Mouse (Mus musculus): ENCODE data around the gene Reep3.

GRCm38 (mm10) chr10:67119291-67119690 lies 22.5 kb upstream of the Reep3 start:
- no peak for TF ChIP-seq EP300 (IDR thresholded peaks at IDR 0.05; ENCODE audit: low read length)
- no peak for TF ChIP-seq CTCF (conservative IDR thresholded peaks at IDR 0.05 in 1 of 2, IDR thresholded peaks at IDR 0.05 in 1 of 2; ENCODE audit: low read depth in 2 of 2, low read length in 2 of 2)
- no peak for TF ChIP-seq ZKSCAN1 (IDR thresholded peaks at IDR 0.05; ENCODE audit: borderline replicate concordance, low read depth, low read length)

Data from CH12.LX (cell line).